Mouse (Mus musculus): ENCODE results near the gene Dcakd. TPM values are rescaled to one million over a fixed set of nuclear protein-coding genes. Genes with fewer than 3 reads are reported as not detected.

Dcakd gene
- polyA plus RNA-seq, 1 experiment from 2014 or later = 276 TPM

- H3K4me2 ChIP-seq (ENCODE audit: low read depth, low read length) = no peak overlapping the region
- DNase-seq (ENCODE audit: low spot score) = no peak
- 72% methylated on average over 5 of the region's 5 CpGs for WGBS
- H3K4me1 ChIP-seq (ENCODE audit: control insufficient read depth, insufficient read depth, low read length) = no peaks in the 10 kb centered on the region
- peaks cover 8% of the 10 kb centered on the region for H3K36me3 ChIP-seq (replicated peaks; ENCODE audit: control insufficient read depth, insufficient read depth, low read depth, low read length)
- ATAC-seq (replicated peaks; ENCODE audit: insufficient number of reproducible peaks, low FRiP score, low TSS enrichment, low read depth) = no peak
- H3K27me3 ChIP-seq (ENCODE audit: control insufficient read depth, insufficient read depth, low read length) = no peaks in the 10 kb centered on the region
- H3K9ac ChIP-seq (replicated peaks; ENCODE audit: low read length) = no peak overlapping the region
- H3K27ac ChIP-seq (replicated peaks; ENCODE audit: low read depth, low read length) = no peak overlapping the region
- H3K4me3 ChIP-seq (ENCODE audit: low read depth, low read length) = no peak overlapping the region
- no peaks in the 10 kb centered on the region for H3K9me3 ChIP-seq (replicated peaks; ENCODE audit: control insufficient read depth, low read length)
Observed at GRCm38 (mm10) chr11:103001063-103001462, 27.1 kb downstream of the Dcakd start.

- Histone ChIP-seq H3K27me3 (ENCODE audit: control insufficient read depth, insufficient read depth, low read length) (no peaks in the 10 kb centered on the region), H3K9ac (replicated peaks; ENCODE audit: low read length) (no peak overlapping the region), H3K4me1 (ENCODE audit: control insufficient read depth, insufficient read depth, low read length) (no peaks in the 10 kb centered on the region), H3K9me3 (replicated peaks; ENCODE audit: control insufficient read depth, low read length) (no peaks in the 10 kb centered on the region), H3K4me3 (ENCODE audit: low read depth, low read length) (no peak overlapping the region), H3K27ac (replicated peaks; ENCODE audit: low read depth, low read length) (no peak overlapping the region), H3K4me2 (ENCODE audit: low read depth, low read length) (no peak overlapping the region), H3K36me3 (replicated peaks; ENCODE audit: control insufficient read depth, insufficient read depth, low read depth, low read length) (peaks cover 11% of the 10 kb centered on the region)
- 86% methylated on average over 16 of the region's 16 CpGs for WGBS
- no peak for ATAC-seq (replicated peaks; ENCODE audit: insufficient number of reproducible peaks, low FRiP score, low TSS enrichment, low read depth)
- DNase-seq (ENCODE audit: low spot score) = no peak
Observed at GRCm38 (mm10) chr11:103000111-103000510, 28.0 kb downstream of the Dcakd start.

- H3K4me1 ChIP-seq (ENCODE audit: control insufficient read depth, insufficient read depth, low read length) = no peaks in the 10 kb centered on the region
- H3K27me3 ChIP-seq (ENCODE audit: control insufficient read depth, insufficient read depth, low read length) = no peaks in the 10 kb centered on the region
- H3K9me3 ChIP-seq (replicated peaks; ENCODE audit: control insufficient read depth, low read length) = no peaks in the 10 kb centered on the region
- peaks cover 11% of the 10 kb centered on the region for H3K36me3 ChIP-seq (replicated peaks; ENCODE audit: control insufficient read depth, insufficient read depth, low read depth, low read length)
- H3K4me3 ChIP-seq (ENCODE audit: low read depth, low read length) = no peak overlapping the region
- DNase-seq (ENCODE audit: low spot score) (no peak), ATAC-seq (replicated peaks; ENCODE audit: insufficient number of reproducible peaks, low FRiP score, low TSS enrichment, low read depth) (no peak)
- no peak overlapping the region for H3K9ac ChIP-seq (replicated peaks; ENCODE audit: low read length)
- 90% methylated on average over 14 of the region's 14 CpGs for WGBS
- H3K27ac ChIP-seq (replicated peaks; ENCODE audit: low read depth, low read length) = no peak overlapping the region
- H3K4me2 ChIP-seq (ENCODE audit: low read depth, low read length) = no peak overlapping the region
Observed at GRCm38 (mm10) chr11:102999317-102999970, 28.7 kb downstream of the Dcakd start.

GRCm38 (mm10) chr11:102998577-102999316 is 29.4 kb downstream of the Dcakd start:
- Histone ChIP-seq H3K9me3 (replicated peaks; ENCODE audit: control insufficient read depth, low read length) (no peaks in the 10 kb centered on the region), H3K9ac (replicated peaks; ENCODE audit: low read length) (no peak overlapping the region), H3K36me3 (replicated peaks; ENCODE audit: control insufficient read depth, insufficient read depth, low read depth, low read length) (peaks cover 11% of the 10 kb centered on the region), H3K4me3 (ENCODE audit: low read depth, low read length) (no peak overlapping the region), H3K4me2 (ENCODE audit: low read depth, low read length) (no peak overlapping the region), H3K4me1 (ENCODE audit: control insufficient read depth, insufficient read depth, low read length) (no peaks in the 10 kb centered on the region), H3K27ac (replicated peaks; ENCODE audit: low read depth, low read length) (no peak overlapping the region), H3K27me3 (ENCODE audit: control insufficient read depth, insufficient read depth, low read length) (no peaks in the 10 kb centered on the region)
- DNase-seq (ENCODE audit: low spot score) (no peak), ATAC-seq (replicated peaks; ENCODE audit: insufficient number of reproducible peaks, low FRiP score, low TSS enrichment, low read depth) (no peak)
- WGBS = 78% methylated on average over 14 of the region's 14 CpGs

GRCm38 (mm10) chr11:102998254-102998576 is 29.9 kb downstream of the Dcakd start:
- H3K9me3 ChIP-seq (replicated peaks; ENCODE audit: control insufficient read depth, low read length) = no peaks in the 10 kb centered on the region
- H3K9ac ChIP-seq (replicated peaks; ENCODE audit: low read length) = no peak overlapping the region
- no peak overlapping the region for H3K27ac ChIP-seq (replicated peaks; ENCODE audit: low read depth, low read length)
- no peak for ATAC-seq (replicated peaks; ENCODE audit: insufficient number of reproducible peaks, low FRiP score, low TSS enrichment, low read depth)
- H3K4me1 ChIP-seq (ENCODE audit: control insufficient read depth, insufficient read depth, low read length) = no peaks in the 10 kb centered on the region
- no peak for DNase-seq (ENCODE audit: low spot score)
- no peak overlapping the region for H3K4me2 ChIP-seq (ENCODE audit: low read depth, low read length)
- no peaks in the 10 kb centered on the region for H3K27me3 ChIP-seq (ENCODE audit: control insufficient read depth, insufficient read depth, low read length)
- 88% methylated on average over 7 of the region's 7 CpGs for WGBS
- no peak overlapping the region for H3K4me3 ChIP-seq (ENCODE audit: low read depth, low read length)
- H3K36me3 ChIP-seq (replicated peaks; ENCODE audit: control insufficient read depth, insufficient read depth, low read depth, low read length) = peaks cover 11% of the 10 kb centered on the region

- Histone ChIP-seq H3K27me3 (ENCODE audit: control insufficient read depth, insufficient read depth, low read length) (no peaks in the 10 kb centered on the region), H3K4me3 (ENCODE audit: low read depth, low read length) (no peak overlapping the region), H3K9ac (replicated peaks; ENCODE audit: low read length) (no peak overlapping the region), H3K4me1 (ENCODE audit: control insufficient read depth, insufficient read depth, low read length) (no peaks in the 10 kb centered on the region), H3K36me3 (replicated peaks; ENCODE audit: control insufficient read depth, insufficient read depth, low read depth, low read length) (peaks cover 11% of the 10 kb centered on the region), H3K9me3 (replicated peaks; ENCODE audit: control insufficient read depth, low read length) (no peaks in the 10 kb centered on the region), H3K27ac (replicated peaks; ENCODE audit: low read depth, low read length) (no peak overlapping the region), H3K4me2 (ENCODE audit: low read depth, low read length) (no peak overlapping the region)
- WGBS = 94% methylated on average over 12 of the region's 12 CpGs
- DNase-seq (ENCODE audit: low spot score) (no peak), ATAC-seq (replicated peaks; ENCODE audit: insufficient number of reproducible peaks, low FRiP score, low TSS enrichment, low read depth) (no peak)
Observed at GRCm38 (mm10) chr11:102996991-102997770, 31.0 kb downstream of the Dcakd start.

GRCm38 (mm10) chr11:102996385-102996784 is 31.7 kb downstream of the Dcakd start:
- Histone ChIP-seq H3K27me3 (ENCODE audit: control insufficient read depth, insufficient read depth, low read length) (no peaks in the 10 kb centered on the region), H3K4me2 (ENCODE audit: low read depth, low read length) (no peak overlapping the region), H3K36me3 (replicated peaks; ENCODE audit: control insufficient read depth, insufficient read depth, low read depth, low read length) (peaks cover 11% of the 10 kb centered on the region), H3K4me3 (ENCODE audit: low read depth, low read length) (no peak overlapping the region), H3K4me1 (ENCODE audit: control insufficient read depth, insufficient read depth, low read length) (no peaks in the 10 kb centered on the region), H3K9me3 (replicated peaks; ENCODE audit: control insufficient read depth, low read length) (no peaks in the 10 kb centered on the region), H3K27ac (replicated peaks; ENCODE audit: low read depth, low read length) (no peak overlapping the region), H3K9ac (replicated peaks; ENCODE audit: low read length) (no peak overlapping the region)
- ATAC-seq (replicated peaks; ENCODE audit: insufficient number of reproducible peaks, low FRiP score, low TSS enrichment, low read depth) = no peak
- 88% methylated on average over 7 of the region's 7 CpGs for WGBS
- no peak for DNase-seq (ENCODE audit: low spot score)

- no peaks in the 10 kb centered on the region for H3K4me1 ChIP-seq (ENCODE audit: control insufficient read depth, insufficient read depth, low read length)
- 91% methylated on average over 18 of the region's 18 CpGs for whole genome bisulfite sequencing
Observed at GRCm38 (mm10) chr11:102994952-102995351, 33.2 kb downstream of the Dcakd start.

More at GRCm38 (mm10) chr11:102994952-102995351, 33.2 kb downstream of the Dcakd start:
- DNase-seq (ENCODE audit: low spot score) (no peak), ATAC-seq (replicated peaks; ENCODE audit: insufficient number of reproducible peaks, low FRiP score, low TSS enrichment, low read depth) (no peak)
- no peak overlapping the region for H3K4me2 ChIP-seq (ENCODE audit: low read depth, low read length)
- H3K4me3 ChIP-seq (ENCODE audit: low read depth, low read length) = no peak overlapping the region
- peaks cover 2% of the 10 kb centered on the region; the same call in 1 of the 2 replicates for H3K27me3 ChIP-seq (ENCODE audit: control insufficient read depth, insufficient read depth, low read length)
- no peak overlapping the region for H3K27ac ChIP-seq (replicated peaks; ENCODE audit: low read depth, low read length)
- H3K9me3 ChIP-seq (replicated peaks; ENCODE audit: control insufficient read depth, low read length) = no peaks in the 10 kb centered on the region
- H3K9ac ChIP-seq (replicated peaks; ENCODE audit: low read length) = no peak overlapping the region
- peaks cover 11% of the 10 kb centered on the region for H3K36me3 ChIP-seq (replicated peaks; ENCODE audit: control insufficient read depth, insufficient read depth, low read depth, low read length)

Data from embryonic facial prominence, embryonic 11.5 days (tissue).